Mouse (Mus musculus) heart, embryonic 11.5 days (tissue): ENCODE results near the gene 1700020D05Rik. TPM values are rescaled to one million over a fixed set of nuclear protein-coding genes. Genes with fewer than 3 reads are reported as not detected.
"Not testable (repeated sequence)": the region's sequence is repeated elsewhere in the genome, so short reads cannot be mapped to it uniquely, and the experiment has no call there.

ENCODE experiments used
- ATAC-seq: fragments of 200-750 bp; cut with Nextera tagmentation; replicated peaks from 2 replicates; pipeline ENCODE4 v1.8.0; 2017; ENCODE audit warnings: moderate library complexity; ENCODE audit not compliant: insufficient number of reproducible peaks, low FRiP score, low TSS enrichment
- H3K27ac ChIP-seq: fragments of 300-500 bp; sonication (generic); 2 replicates; pipeline ENCODE4 v1.5.1; 2014; ENCODE audit warnings: mild to moderate bottlenecking, low read depth, low read length
- H3K27me3 ChIP-seq: fragments of 300-500 bp; sonication (generic); 2 replicates; pipeline ENCODE4 v1.6.1; 2014; ENCODE audit warnings: mild to moderate bottlenecking, low read length, mixed read lengths; ENCODE audit not compliant: control insufficient read depth, insufficient read depth
- H3K36me3 ChIP-seq: fragments of 300-500 bp; sonication (generic); 2 replicates; pipeline ENCODE4 v1.6.1; 2014; ENCODE audit warnings: mild to moderate bottlenecking, low read length, moderate library complexity, mixed read lengths; ENCODE audit not compliant: control insufficient read depth, insufficient read depth
- H3K4me1 ChIP-seq: fragments of 300-500 bp; sonication (generic); 2 replicates; pipeline ENCODE4 v1.6.1; 2014; ENCODE audit warnings: low read length; ENCODE audit not compliant: control insufficient read depth, insufficient read depth
- H3K4me2 ChIP-seq: fragments of 300-500 bp; sonication (generic); 2 replicates; pipeline ENCODE4 v1.6.1; 2014; ENCODE audit warnings: mild to moderate bottlenecking, moderate library complexity
- H3K4me3 ChIP-seq: fragments of 300-500 bp; sonication (generic); 2 replicates; pipeline ENCODE4 v1.5.1; 2014; ENCODE audit warnings: low read depth, low read length
- H3K9ac ChIP-seq: fragments of 300-500 bp; sonication (generic); 2 replicates; pipeline ENCODE4 v1.6.1; 2014; ENCODE audit warnings: mild to moderate bottlenecking, low read depth, low read length, moderate library complexity
- H3K9me3 ChIP-seq: fragments of 300-500 bp; sonication (generic); replicated peaks from 2 replicates; pipeline ENCODE4 v1.6.1; 2016; ENCODE audit warnings: low read length; ENCODE audit not compliant: control insufficient read depth
- WGBS: fragments of 180-500 bp; shearing (Covaris S2); extraction: QIAGEN DNeasy Blood & Tissue Kit; methylation state at CpG from one replicate; pipeline ENCODE4 v1.1.7; 2014; ENCODE audit not compliant: insufficient replicate concordance; 5-methylcytosine and 5-hydroxymethylcytosine counted together
- polyA plus RNA-seq: library from polyadenylated mRNA; unstranded; fragments of >200 nt; fragmentation: Nextera tagmentation; extraction: Ambion mirVana; gene quantifications from 2 replicates; pipeline ENCODE4 v1.2.1, GENCODE M21; 2014

1700020D05Rik gene
- polyA plus RNA-seq, 1 experiment from 2014 or later = not detected

- Histone ChIP-seq H3K27ac (0 out of 2 replicates have a peak within 1 kb of the TSS, but pooled peaks have one; percentile 50), H3K4me2 (peak within 1 kb of the TSS; percentile 90), H3K4me1 (peaks cover 11% of the 10 kb centered on the region), H3K27me3 (no peaks in the 10 kb centered on the region), H3K9ac (peak within 1 kb of the TSS; percentile 73), H3K9me3 (no peaks in the 10 kb centered on the region), H3K36me3 (no peaks in the 10 kb centered on the region), H3K4me3 (peak within 1 kb of the TSS; percentile 47)
- WGBS = 3% methylated on average over 47 of the region's 47 CpGs
- ATAC-seq = peak; percentile 99
These were observed 6.7 kb upstream of the 1700020D05Rik start, which contains the start of gene Snx32 for GRCm38 (mm10) chr19:5510031-5511026. TSS of gene Snx32 (minus strand) at chr19:5510538.

- H3K27me3 ChIP-seq = no peaks in the 10 kb centered on the region
- no peak overlapping the region for H3K4me2 ChIP-seq
- no peak for ATAC-seq
- 86% methylated on average over 2 of the region's 2 CpGs for WGBS
- H3K36me3 ChIP-seq = peaks cover 19% of the 10 kb centered on the region
- no peaks in the 10 kb centered on the region for H3K9me3 ChIP-seq
- H3K4me1 ChIP-seq = no peaks in the 10 kb centered on the region
- no peak overlapping the region for H3K27ac ChIP-seq
- H3K4me3 ChIP-seq = no peak overlapping the region
- H3K9ac ChIP-seq = no peak overlapping the region
These were observed 3.2 kb downstream of the 1700020D05Rik start for GRCm38 (mm10) chr19:5500330-5500875.

GRCm38 (mm10) chr19:5496052-5496370, 7.6 kb downstream of the 1700020D05Rik start:
- no peak for ATAC-seq
- 85% methylated on average over 16 of the region's 16 CpGs for WGBS
- Histone ChIP-seq H3K27me3 (no peaks in the 10 kb centered on the region), H3K9ac (no peak overlapping the region), H3K4me2 (no peak overlapping the region), H3K4me1 (peaks cover 8% of the 10 kb centered on the region), H3K36me3 (peaks cover 34% of the 10 kb centered on the region), H3K4me3 (no peak overlapping the region), H3K27ac (no peak overlapping the region), H3K9me3 (no peaks in the 10 kb centered on the region)

GRCm38 (mm10) chr19:5495353-5496051, 8.1 kb downstream of the 1700020D05Rik start:
- no peaks in the 10 kb centered on the region for H3K9me3 ChIP-seq
- peaks cover 8% of the 10 kb centered on the region for H3K4me1 ChIP-seq
- no peak overlapping the region for H3K4me2 ChIP-seq
- H3K36me3 ChIP-seq = peaks cover 34% of the 10 kb centered on the region
- no peaks in the 10 kb centered on the region for H3K27me3 ChIP-seq
- H3K27ac ChIP-seq = no peak overlapping the region
- no peak overlapping the region for H3K4me3 ChIP-seq
- H3K9ac ChIP-seq = no peak overlapping the region
- no peak for ATAC-seq
- WGBS = 80% methylated on average over 12 of the region's 12 CpGs

- peaks cover 34% of the 10 kb centered on the region for H3K36me3 ChIP-seq
- H3K4me2 ChIP-seq = no peak overlapping the region
- H3K4me3 ChIP-seq = no peak overlapping the region
- H3K4me1 ChIP-seq = peaks cover 8% of the 10 kb centered on the region
- H3K9me3 ChIP-seq = no peaks in the 10 kb centered on the region
- 88% methylated on average over 3 of the region's 3 CpGs for WGBS
- no peak overlapping the region for H3K27ac ChIP-seq
- no peak overlapping the region for H3K9ac ChIP-seq
- H3K27me3 ChIP-seq = no peaks in the 10 kb centered on the region
- no peak for ATAC-seq
These were observed 9.3 kb downstream of the 1700020D05Rik start for GRCm38 (mm10) chr19:5494314-5494713.

GRCm38 (mm10) chr19:5493301-5493721, 10.3 kb downstream of the 1700020D05Rik start:
- H3K9me3 ChIP-seq, H3K4me2 ChIP-seq, H3K27ac ChIP-seq, H3K9ac ChIP-seq, H3K27me3 ChIP-seq, ATAC-seq, H3K4me3 ChIP-seq: not testable (repeated sequence)
- WGBS = 77% methylated on average over 9 of the region's 9 CpGs
- Histone ChIP-seq H3K4me1 (peaks cover 10% of the 10 kb centered on the region), H3K36me3 (peaks cover 34% of the 10 kb centered on the region)

GRCm38 (mm10) chr19:5492641-5493040, 10.9 kb downstream of the 1700020D05Rik start:
- no peak overlapping the region for H3K9ac ChIP-seq
- peaks cover 32% of the 10 kb centered on the region for H3K36me3 ChIP-seq
- no peak overlapping the region for H3K27ac ChIP-seq
- peaks cover 10% of the 10 kb centered on the region for H3K4me1 ChIP-seq
- no peaks in the 10 kb centered on the region for H3K9me3 ChIP-seq
- peak overlapping the region; percentile 90; the same call in 1 of the 2 replicates for H3K4me3 ChIP-seq
- ATAC-seq = no peak
- WGBS = 73% methylated on average over 4 of the region's 4 CpGs
- H3K4me2 ChIP-seq = peak overlapping the region; percentile 82; the same call in 1 of the 2 replicates
- no peaks in the 10 kb centered on the region for H3K27me3 ChIP-seq

- Histone ChIP-seq H3K9ac (peak overlapping the region; percentile 95), H3K4me3 (peak overlapping the region; percentile 90), H3K27me3 (no peaks in the 10 kb centered on the region), H3K9me3 (no peaks in the 10 kb centered on the region), H3K27ac (peak overlapping the region; percentile 100), H3K36me3 (peaks cover 22% of the 10 kb centered on the region), H3K4me2 (peak overlapping the region; percentile 82), H3K4me1 (peaks cover 19% of the 10 kb centered on the region)
- under 1% methylated on average over 58 of the region's 59 CpGs for WGBS
- peak; percentile 7; the same call in 1 of the 2 replicates for ATAC-seq
These were observed 12.5 kb downstream of the 1700020D05Rik start for GRCm38 (mm10) chr19:5490898-5491708.
